Mouse (Mus musculus) limb, embryonic 14.5 days (tissue): ENCODE measurements around the gene Fam110c. TPM values are rescaled to one million over a fixed set of nuclear protein-coding genes. Genes with fewer than 3 reads are reported as not detected.

Experiments used
- ATAC-seq: fragments of 200-750 bp; cut with Nextera tagmentation; 2 replicates; pipeline ENCODE4 v1.8.0; 2017; ENCODE audit warnings: low read depth, moderate number of reproducible peaks, moderate TSS enrichment; ENCODE audit not compliant: low FRiP score
- DNase-seq: peaks from one replicate; pipeline ENCODE4 v3.0.0-alpha.2; 2015; ENCODE audit warnings: low spot score
- H3K27ac ChIP-seq: fragments of 300-500 bp; sonication (generic); replicated peaks from 2 replicates; pipeline ENCODE4 v1.5.1; 2014; ENCODE audit warnings: low read depth, mild to moderate bottlenecking, low read length, moderate library complexity, mixed read lengths
- H3K27me3 ChIP-seq: fragments of 300-500 bp; sonication (generic); 2 replicates; pipeline ENCODE4 v1.6.1; 2014; ENCODE audit warnings: low read length, mixed read lengths; ENCODE audit not compliant: control insufficient read depth, insufficient read depth
- H3K36me3 ChIP-seq: fragments of 300-500 bp; sonication (generic); 2 replicates; pipeline ENCODE4 v1.6.1; 2014; ENCODE audit warnings: mild to moderate bottlenecking, low read length, moderate library complexity, mixed read lengths; ENCODE audit not compliant: control insufficient read depth, insufficient read depth
- H3K4me1 ChIP-seq: fragments of 300-500 bp; sonication (generic); 2 replicates; pipeline ENCODE4 v1.6.1; 2014; ENCODE audit warnings: antibody characterized with exemption, low read length, mixed read lengths; ENCODE audit not compliant: control insufficient read depth, insufficient read depth
- H3K4me2 ChIP-seq: fragments of 300-500 bp; sonication (generic); replicated peaks from 2 replicates; pipeline ENCODE4 v1.6.1; 2014; ENCODE audit warnings: low read depth, mild to moderate bottlenecking, low read length, moderate library complexity; ENCODE audit not compliant: severe bottlenecking
- H3K4me3 ChIP-seq: fragments of 300-500 bp; sonication (generic); replicated peaks from 2 replicates; pipeline ENCODE4 v1.5.1; 2014; ENCODE audit warnings: low read length
- H3K9ac ChIP-seq: fragments of 300-500 bp; sonication (generic); 2 replicates; pipeline ENCODE4 v1.6.1; 2014; ENCODE audit warnings: mild to moderate bottlenecking, low read depth, low read length, moderate library complexity; ENCODE audit not compliant: severe bottlenecking
- H3K9me3 ChIP-seq: fragments of 300-500 bp; sonication (generic); 2 replicates; pipeline ENCODE4 v1.6.1; 2016; ENCODE audit warnings: low read length; ENCODE audit not compliant: control insufficient read depth
- POLR2A ChIP-seq: fragments of 200-500 bp; IDR thresholded peaks from 2 replicates; pipeline ENCODE4 v1.8.0; 2012; ENCODE audit warnings: inconsistent platforms, mild to moderate bottlenecking, moderate library complexity, borderline replicate concordance; ENCODE audit not compliant: insufficient read depth, insufficient read length; ENCODE audit errors: extremely low read depth
- WGBS: fragments of 180-500 bp; shearing (Covaris S2); extraction: QIAGEN DNeasy Blood & Tissue Kit; methylation state at CpG from one replicate; pipeline ENCODE4 v1.1.7; 2014; 5-methylcytosine and 5-hydroxymethylcytosine counted together
- polyA plus RNA-seq, 2 experiments: library from polyadenylated mRNA; depleted of rRNA in 1 of 2; stranded (reverse) in 1 of 2; unstranded in 1 of 2; fragments of >200 nt; fragmentation: Nextera tagmentation in 1 of 2; extraction: Ambion mirVana in 1 of 2; gene quantifications; 2 replicates each; pipeline versions ENCODE4 v1.2.1 to v1.2.3; 2012 to 2014

Fam110c gene
- polyA plus RNA-seq (2012; rRNA removed) (0.03 and 0.09 TPM in 2 replicates), polyA plus RNA-seq (2014; fragmentation: Nextera tagmentation; extraction: Ambion mirVana) (0.40 TPM in 1 of 2 replicates, not detected in the other)

GRCm38 (mm10) chr12:31073412-31074354, at the start of gene Fam110c:
Gene Fam110c (plus strand): TSS chr12:31073861.
- peak within 1 kb of the TSS; percentile 91 for H3K4me2 ChIP-seq
- peak within 1 kb of the TSS; percentile 31 for H3K9ac ChIP-seq
- ATAC-seq = peak; percentile 15; the same call in 1 of the 2 replicates
- 1% methylated on average over 45 of the region's 50 CpGs for WGBS
- H3K9me3 ChIP-seq = no peaks in the 10 kb centered on the region
- H3K4me1 ChIP-seq = no peaks in the 10 kb centered on the region
- peaks cover 44% of the 10 kb centered on the region for H3K27me3 ChIP-seq
- H3K4me3 ChIP-seq = peak within 1 kb of the TSS; percentile 47
- TF ChIP-seq POLR2A = no peak
- DNase-seq = no peak
- H3K27ac ChIP-seq = no peak within 1 kb of the TSS
- H3K36me3 ChIP-seq = no peaks in the 10 kb centered on the region

- WGBS = 6% methylated on average over 7 of the region's 7 CpGs
Measured at GRCm38 (mm10) chr12:31026423-31026822, 47.2 kb upstream of the Fam110c start.

GRCm38 (mm10) chr12:31052066-31052465, 21.6 kb upstream of the Fam110c start:
- Histone ChIP-seq H3K4me3 (no peak overlapping the region), H3K4me1 (no peaks in the 10 kb centered on the region), H3K27me3 (no peaks in the 10 kb centered on the region), H3K27ac (no peak overlapping the region), H3K36me3 (no peaks in the 10 kb centered on the region), H3K9me3 (no peaks in the 10 kb centered on the region), H3K4me2 (no peak overlapping the region), H3K9ac (no peak overlapping the region)
- no peak for TF ChIP-seq POLR2A
- 85% methylated on average over 4 of the region's 4 CpGs for WGBS
- ATAC-seq (no peak), DNase-seq (no peak)

More at GRCm38 (mm10) chr12:31026423-31026822, 47.2 kb upstream of the Fam110c start:
- Histone ChIP-seq H3K9me3 (0 out of 2 replicates have a peak, but pooled peaks cover 3% of the 10 kb centered on the region), H3K4me3 (no peak overlapping the region), H3K4me2 (no peak overlapping the region), H3K4me1 (peaks cover 6% of the 10 kb centered on the region; the same call in 1 of the 2 replicates), H3K9ac (no peak overlapping the region), H3K36me3 (no peaks in the 10 kb centered on the region), H3K27me3 (no peaks in the 10 kb centered on the region), H3K27ac (no peak overlapping the region)
- peak; percentile 70 for DNase-seq
- no peak for TF ChIP-seq POLR2A
- ATAC-seq = no peak; the same call in 1 of the 2 replicates

- ATAC-seq = no peak
- DNase-seq = no peak
- no peaks in the 10 kb centered on the region for H3K27me3 ChIP-seq
- no peak overlapping the region for H3K4me2 ChIP-seq
- H3K4me1 ChIP-seq = peaks cover 5% of the 10 kb centered on the region; the same call in 1 of the 2 replicates
- H3K27ac ChIP-seq = no peak overlapping the region
- no peak overlapping the region for H3K4me3 ChIP-seq
- no peak overlapping the region for H3K9ac ChIP-seq
- WGBS = 86% methylated on average over 6 of the region's 6 CpGs
- no peaks in the 10 kb centered on the region for H3K9me3 ChIP-seq
- H3K36me3 ChIP-seq = no peaks in the 10 kb centered on the region
- TF ChIP-seq POLR2A = no peak
Measured at GRCm38 (mm10) chr12:31056291-31056864, 17.3 kb upstream of the Fam110c start.

- Histone ChIP-seq H3K9me3 (no peaks in the 10 kb centered on the region), H3K9ac (no peak overlapping the region), H3K4me3 (no peak overlapping the region), H3K27me3 (no peaks in the 10 kb centered on the region), H3K4me2 (no peak overlapping the region), H3K36me3 (no peaks in the 10 kb centered on the region), H3K4me1 (peaks cover 5% of the 10 kb centered on the region; the same call in 1 of the 2 replicates), H3K27ac (no peak overlapping the region)
- no peak for TF ChIP-seq POLR2A
- DNase-seq (no peak), ATAC-seq (no peak)
- WGBS = 45% methylated on average over 8 of the region's 8 CpGs
Measured at GRCm38 (mm10) chr12:31059393-31059853, 14.2 kb upstream of the Fam110c start.
